Mouse (Mus musculus) cerebellum, adult 2 months (tissue): ENCODE measurements at regions not wholly inside any gene's neighbourhood (a gene's known extent, or its start where the extent isn't known, plus 50 kb on each side); places are given as distances from the start of the nearest gene placed in this dataset.

Experiments
- DNase-seq, 2 experiments: peaks; one replicate each; pipeline ENCODE4 v3.0.0; 2021
- H3K27ac ChIP-seq: fragments of 200-500 bp; 2 replicates; pipeline ENCODE4 v1.5.1; 2012; ENCODE audit warnings: low read length, control low read depth, inconsistent platforms; ENCODE audit not compliant: insufficient read depth
- H3K27me3 ChIP-seq: fragments of 200-500 bp; 2 replicates; pipeline ENCODE4 v1.6.1; 2012; ENCODE audit warnings: inconsistent platforms, mild to moderate bottlenecking, low read length, moderate library complexity; ENCODE audit not compliant: control insufficient read depth, insufficient read depth
- H3K4me1 ChIP-seq: fragments of 200-500 bp; 2 replicates; pipeline ENCODE4 v1.6.1; 2011; ENCODE audit warnings: low read length; ENCODE audit not compliant: control insufficient read depth, insufficient read depth
- H3K4me3 ChIP-seq: fragments of 200-500 bp; replicated peaks from 2 replicates; pipeline ENCODE3; 2011; ENCODE audit warnings: mild to moderate bottlenecking, low read depth, low read length, control low read depth; ENCODE audit not compliant: insufficient read depth
- CTCF ChIP-seq: fragments of 200-500 bp; IDR thresholded peaks from 2 replicates; pipeline ENCODE4 v1.5.1; 2011; ENCODE audit warnings: low read depth, mild to moderate bottlenecking, control low read depth, low read length, moderate library complexity, borderline replicate concordance; ENCODE audit not compliant: insufficient read depth
- POLR2A ChIP-seq: fragments of 200-500 bp; IDR thresholded peaks from 2 replicates; pipeline ENCODE4 v1.6.1; 2011; ENCODE audit warnings: low read length, control low read depth, borderline replicate concordance; ENCODE audit not compliant: insufficient read depth
- WGBS: fragments of 180-500 bp; shearing (Covaris S2); methylation state at CpG from one replicate; pipeline ENCODE4 v1.1.7; 2018; 5-methylcytosine and 5-hydroxymethylcytosine counted together

- TF ChIP-seq CTCF (no peak), POLR2A (no peak)
Measured at GRCm38 (mm10) chr8:89229144-89229543, 185.2 kb upstream of the Sall1 start.

GRCm38 (mm10) chr8:89220870-89221269, 176.9 kb upstream of the Sall1 start:
- no peaks in the 10 kb centered on the region for H3K27me3 ChIP-seq
- H3K4me3 ChIP-seq, result no peak overlapping the region
- no peak overlapping the region for H3K27ac ChIP-seq
- no peaks in the 10 kb centered on the region for H3K4me1 ChIP-seq
- no peak for DNase-seq
- 14% methylated on average over 7 of the region's 7 CpGs for WGBS
- TF ChIP-seq POLR2A, result no peak
- no peak for TF ChIP-seq CTCF

More at GRCm38 (mm10) chr8:89229144-89229543, 185.2 kb upstream of the Sall1 start:
- Histone ChIP-seq H3K27me3 (no peaks in the 10 kb centered on the region), H3K4me1 (no peaks in the 10 kb centered on the region), H3K27ac (no peak overlapping the region), H3K4me3 (no peak overlapping the region)
- WGBS, result 74% methylated on average over 3 of the region's 3 CpGs
- no peak for DNase-seq

- no peaks in the 10 kb centered on the region for H3K27me3 ChIP-seq
- H3K27ac ChIP-seq, result no peak overlapping the region
- DNase-seq, result no peak
- no peak for TF ChIP-seq CTCF
- no peak for TF ChIP-seq POLR2A
- no peak overlapping the region for H3K4me3 ChIP-seq
- WGBS, result 97% methylated on average over 2 of the region's 2 CpGs
- no peaks in the 10 kb centered on the region for H3K4me1 ChIP-seq
Measured at GRCm38 (mm10) chr8:89220381-89220780, 176.4 kb upstream of the Sall1 start.

GRCm38 (mm10) chr8:89219156-89219555, 175.2 kb upstream of the Sall1 start:
- no peak overlapping the region for H3K27ac ChIP-seq
- no peak overlapping the region for H3K4me3 ChIP-seq
- WGBS, result 95% methylated on average over 7 of the region's 7 CpGs
- no peaks in the 10 kb centered on the region for H3K4me1 ChIP-seq
- no peak for DNase-seq
- no peaks in the 10 kb centered on the region for H3K27me3 ChIP-seq
- TF ChIP-seq POLR2A (no peak), CTCF (no peak)

- TF ChIP-seq POLR2A, result no peak
- TF ChIP-seq CTCF, result no peak
- Histone ChIP-seq H3K4me3 (no peak overlapping the region), H3K4me1 (no peaks in the 10 kb centered on the region), H3K27me3 (no peaks in the 10 kb centered on the region), H3K27ac (no peak overlapping the region)
- WGBS, result 87% methylated on average over 2 of the region's 2 CpGs
- no peak for DNase-seq
Measured at GRCm38 (mm10) chr8:89217689-89218088, 173.7 kb upstream of the Sall1 start.

- H3K4me1 ChIP-seq, result no peaks in the 10 kb centered on the region
- H3K4me3 ChIP-seq, result no peak overlapping the region
- no peak for TF ChIP-seq POLR2A
- TF ChIP-seq CTCF, result no peak
- WGBS, result 39% methylated on average over 3 of the region's 3 CpGs
- no peak for DNase-seq
- H3K27me3 ChIP-seq, result no peaks in the 10 kb centered on the region
- H3K27ac ChIP-seq, result no peak overlapping the region
Measured at GRCm38 (mm10) chr8:89211931-89212330, 168.0 kb upstream of the Sall1 start.

GRCm38 (mm10) chr8:89210684-89211083, 166.7 kb upstream of the Sall1 start:
- Histone ChIP-seq H3K4me1 (no peaks in the 10 kb centered on the region), H3K27ac (no peak overlapping the region), H3K27me3 (no peaks in the 10 kb centered on the region), H3K4me3 (no peak overlapping the region)
- TF ChIP-seq POLR2A (no peak), CTCF (no peak)
- no peak for DNase-seq
- 36% methylated on average over 1 of the region's 1 CpGs for WGBS

- WGBS, result 85% methylated on average over 2 of the region's 2 CpGs
- TF ChIP-seq CTCF, result no peak
- no peak for TF ChIP-seq POLR2A
- no peak for DNase-seq
- Histone ChIP-seq H3K27ac (no peak overlapping the region), H3K4me1 (no peaks in the 10 kb centered on the region), H3K27me3 (no peaks in the 10 kb centered on the region), H3K4me3 (no peak overlapping the region)
Measured at GRCm38 (mm10) chr8:89207891-89208290, 163.9 kb upstream of the Sall1 start.
